17 mouse cellular contexts compared by ENCODE assay signal in the genomic region with DNA sequence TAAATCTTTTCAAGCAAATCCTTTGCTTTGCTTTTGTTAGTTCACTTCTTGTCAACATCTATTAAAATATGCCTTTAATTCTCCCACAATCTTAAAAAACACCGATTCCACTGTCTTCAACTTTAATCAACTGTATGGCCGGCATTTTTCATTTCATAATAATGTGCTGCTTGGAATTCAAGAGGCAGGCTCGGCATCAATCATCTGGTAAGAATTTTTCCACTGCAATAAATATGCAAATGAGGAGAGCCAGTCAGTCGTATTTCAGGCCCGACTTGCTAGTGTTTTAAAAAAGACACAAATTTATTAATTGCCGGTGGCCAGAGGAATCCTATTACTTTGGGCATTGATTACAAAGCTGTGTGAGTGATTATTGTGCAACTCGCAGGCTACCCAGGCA. TPM values are rescaled to one million over a fixed set of nuclear protein-coding genes. Genes with fewer than 3 reads are reported as not detected.
A peak's percentile ranks its signal among the peaks of the same experiment; 100 is the strongest.
DNase-seq lines count a peak whose midpoint lies in the region; ATAC-seq and TF ChIP-seq lines count a peak whose summit lies in the region.
"Had no signal": no experiment of that assay in that cellular context is flagged by ENCODE, and none has a peak within 500 bp of the region (broad histone marks: within the 10 kb centered on the region; RNA-seq: fewer than 3 reads in every experiment).

No protein-coding gene starts in this region.

- no peak overlapping the region for H3K27ac ChIP-seq in forebrain, embryonic 13.5 days
- H3K27ac ChIP-seq in forebrain, embryonic 10.5 days = no peak overlapping the region
- H3K27ac ChIP-seq in kidney, postnatal 0 days = no peak overlapping the region
- 0 out of 2 replicates have a peak overlapping the region, but pooled peaks have one; percentile 1 for H3K27ac ChIP-seq in midbrain, embryonic 10.5 days (replicated peaks)
- H3K27ac ChIP-seq in intestine, postnatal 0 days (ENCODE audit: low read depth, low read length) = no peak overlapping the region
- H3K27ac ChIP-seq: embryonic facial prominence, embryonic 12.5 days had no signal

- H3K9ac ChIP-seq in forebrain, embryonic 13.5 days = peak overlapping the region; percentile 21; the same call in 1 of the 2 replicates
- no peak overlapping the region for H3K9ac ChIP-seq in kidney, postnatal 0 days (ENCODE audit: low read depth, low read length)
- H3K9ac ChIP-seq in intestine, postnatal 0 days (ENCODE audit: low read depth, low read length) = no peak overlapping the region
- H3K9ac ChIP-seq: embryonic facial prominence, embryonic 12.5 days had no signal

- H3K36me3 ChIP-seq in forebrain, embryonic 13.5 days (ENCODE audit: poor library complexity, severe bottlenecking) = no peaks in the 10 kb centered on the region
- no peaks in the 10 kb centered on the region for H3K36me3 ChIP-seq in forebrain, embryonic 10.5 days (replicated peaks)
- H3K36me3 ChIP-seq in kidney, postnatal 0 days (ENCODE audit: insufficient read depth, low read length) = no peaks in the 10 kb centered on the region
- H3K36me3 ChIP-seq in midbrain, embryonic 10.5 days = no peaks in the 10 kb centered on the region
- no peaks in the 10 kb centered on the region for H3K36me3 ChIP-seq in intestine, postnatal 0 days (ENCODE audit: control insufficient read depth, insufficient read depth)
- H3K36me3 ChIP-seq: embryonic facial prominence, embryonic 12.5 days had no signal

- no peak for DNase-seq in forebrain, embryonic 10.5 days (ENCODE audit: extremely low spot score, low spot score)
- DNase-seq in kidney, postnatal 0 days (ENCODE audit: low spot score) = peak; percentile 34
- no peak for DNase-seq in kidney, adult 11 months
- DNase-seq in midbrain, embryonic 10.5 days (ENCODE audit: low spot score) = no peak
- peak; percentile 41 for DNase-seq in retina, embryonic 14.5 days (ENCODE audit: low spot score)
- no peak for DNase-seq in lung, postnatal 25 days (ENCODE audit: low spot score)
- DNase-seq: adrenal gland, postnatal 14 days; cerebellum, adult 2 months; left cerebral cortex, postnatal 4 days; lung, adult 18-20 months; thymus, postnatal 36 days had no signal

- ATAC-seq in forebrain, embryonic 13.5 days = no peak
- no peak for ATAC-seq in kidney, postnatal 0 days (replicated peaks; ENCODE audit: low FRiP score, low read depth)
- no peak for ATAC-seq in intestine, postnatal 0 days
- ATAC-seq: intestine, embryonic 16.5 days had no signal

- no peak overlapping the region for H3K4me3 ChIP-seq in forebrain, embryonic 13.5 days
- H3K4me3 ChIP-seq in forebrain, embryonic 10.5 days = no peak overlapping the region
- H3K4me3 ChIP-seq in kidney, postnatal 0 days (replicated peaks; ENCODE audit: low read depth, low read length) = no peak overlapping the region
- H3K4me3 ChIP-seq in midbrain, embryonic 10.5 days = no peak overlapping the region
- no peak overlapping the region for H3K4me3 ChIP-seq in intestine, postnatal 0 days (ENCODE audit: low read depth, low read length)
- H3K4me3 ChIP-seq: embryonic facial prominence, embryonic 12.5 days had no signal

- peaks cover 25% of the 10 kb centered on the region for H3K4me1 ChIP-seq in forebrain, embryonic 13.5 days
- H3K4me1 ChIP-seq in forebrain, embryonic 10.5 days = peaks cover 32% of the 10 kb centered on the region
- no peaks in the 10 kb centered on the region for H3K4me1 ChIP-seq in kidney, postnatal 0 days (replicated peaks; ENCODE audit: insufficient read depth, low read length)
- H3K4me1 ChIP-seq in midbrain, embryonic 10.5 days = peaks cover 36% of the 10 kb centered on the region
- no peaks in the 10 kb centered on the region for H3K4me1 ChIP-seq in intestine, postnatal 0 days (replicated peaks; ENCODE audit: control insufficient read depth, insufficient read depth, low read length)
- H3K4me1 ChIP-seq: embryonic facial prominence, embryonic 12.5 days had no signal

- peak overlapping the region; percentile 10; the same call in 1 of the 2 replicates for H3K4me2 ChIP-seq in forebrain, embryonic 13.5 days
- no peak overlapping the region for H3K4me2 ChIP-seq in kidney, postnatal 0 days (ENCODE audit: low read length)
- no peak overlapping the region for H3K4me2 ChIP-seq in intestine, postnatal 0 days (replicated peaks; ENCODE audit: low read depth)
- H3K4me2 ChIP-seq: embryonic facial prominence, embryonic 12.5 days; heart, embryonic 11.5 days had no signal

- 5% methylated on average over 7 of the region's 7 CpGs for WGBS in forebrain, embryonic 13.5 days
- 49% methylated on average over 7 of the region's 7 CpGs for WGBS in forebrain, embryonic 10.5 days
- 51% methylated on average over 7 of the region's 7 CpGs for WGBS in kidney, postnatal 0 days
- WGBS in midbrain, embryonic 10.5 days = 55% methylated on average over 7 of the region's 7 CpGs
- 56% methylated on average over 7 of the region's 7 CpGs for WGBS in intestine, postnatal 0 days

- H3K9me3 ChIP-seq in forebrain, embryonic 13.5 days (replicated peaks) = no peaks in the 10 kb centered on the region
- no peaks in the 10 kb centered on the region for H3K9me3 ChIP-seq in forebrain, embryonic 10.5 days
- no peaks in the 10 kb centered on the region for H3K9me3 ChIP-seq in kidney, postnatal 0 days (replicated peaks; ENCODE audit: low read length)
- no peaks in the 10 kb centered on the region for H3K9me3 ChIP-seq in midbrain, embryonic 10.5 days (replicated peaks)
- H3K9me3 ChIP-seq in intestine, postnatal 0 days (ENCODE audit: control insufficient read depth) = no peaks in the 10 kb centered on the region
- H3K9me3 ChIP-seq: embryonic facial prominence, embryonic 12.5 days had no signal

- TF ChIP-seq CTCF in kidney, postnatal 0 days (IDR thresholded peaks at IDR 0.05; ENCODE audit: low read depth) = no peak
- TF ChIP-seq CTCF in intestine, postnatal 0 days (IDR thresholded peaks at IDR 0.05; ENCODE audit: low read depth) = no peak

- no peaks in the 10 kb centered on the region for H3K27me3 ChIP-seq in forebrain, embryonic 13.5 days
- H3K27me3 ChIP-seq in forebrain, embryonic 10.5 days (ENCODE audit: poor library complexity, severe bottlenecking) = no peaks in the 10 kb centered on the region
- H3K27me3 ChIP-seq in kidney, postnatal 0 days (ENCODE audit: insufficient read depth, low read length) = no peaks in the 10 kb centered on the region
- H3K27me3 ChIP-seq in midbrain, embryonic 10.5 days (ENCODE audit: low read depth, poor library complexity, severe bottlenecking) = no peaks in the 10 kb centered on the region
- H3K27me3 ChIP-seq in intestine, postnatal 0 days (replicated peaks; ENCODE audit: control insufficient read depth, insufficient read depth, low read length) = no peaks in the 10 kb centered on the region
- H3K27me3 ChIP-seq: embryonic facial prominence, embryonic 12.5 days had no signal

RNA-seq across cellular contexts. Expression of gene Aatf, which starts 31.7 kb away (rescaled TPM):
- 51.4 and 53.4 TPM in 2 replicates for polyA plus RNA-seq in forebrain, embryonic 13.5 days (2015; fragmentation: Nextera tagmentation; extraction: Ambion mirVana)
- polyA plus RNA-seq in forebrain, embryonic 10.5 days (2016; fragmentation: Nextera tagmentation; extraction: Ambion mirVana) = 63.2 and 64.7 TPM in 2 replicates
- 40.7 and 45.0 TPM in 2 replicates for polyA plus RNA-seq in kidney, postnatal 0 days (2015; fragmentation: Nextera tagmentation; extraction: Ambion mirVana)
- polyA plus RNA-seq in midbrain, embryonic 10.5 days (2016; fragmentation: Nextera tagmentation; extraction: Ambion mirVana) = 56.4 and 57.8 TPM in 2 replicates
- 25.6 and 26.6 TPM in 2 replicates for polyA plus RNA-seq in intestine, postnatal 0 days (2015; fragmentation: Nextera tagmentation; extraction: Ambion mirVana)

RNA-seq across cellular contexts. Expression of gene Lhx1, which starts 43.7 kb away (rescaled TPM):
- 7.6 and 8.2 TPM in 2 replicates for polyA plus RNA-seq in forebrain, embryonic 13.5 days (2015; fragmentation: Nextera tagmentation; extraction: Ambion mirVana)
- 1.3 and 2.6 TPM in 2 replicates for polyA plus RNA-seq in forebrain, embryonic 10.5 days (2016; fragmentation: Nextera tagmentation; extraction: Ambion mirVana)
- polyA plus RNA-seq in kidney, postnatal 0 days (2015; fragmentation: Nextera tagmentation; extraction: Ambion mirVana) = 25.3 and 28.9 TPM in 2 replicates
- 5.5 and 19.7 TPM in 2 replicates for polyA plus RNA-seq in midbrain, embryonic 10.5 days (2016; fragmentation: Nextera tagmentation; extraction: Ambion mirVana)
- 0.16 and 0.25 TPM in 2 replicates for polyA plus RNA-seq in intestine, postnatal 0 days (2015; fragmentation: Nextera tagmentation; extraction: Ambion mirVana)
- polyA plus RNA-seq: liver, adult 2 months had no signal

Comparison
In these comparisons a context has a peak if more than half of its experiments do, and no peak if none do; other contexts are left out.
1. DNase-seq: peak in kidney, postnatal 0 days (single experiment) and retina, embryonic 14.5 days (single experiment); none in forebrain, embryonic 10.5 days (single experiment), kidney, adult 11 months (single experiment), midbrain, embryonic 10.5 days (single experiment) and lung, postnatal 25 days (single experiment).